Mouse (Mus musculus) ES-E14 (cell line): ENCODE results near the gene Zpbp. TPM values are rescaled to one million over a fixed set of nuclear protein-coding genes. Genes with fewer than 3 reads are reported as not detected.

Experiments used
- DNase-seq: peaks from one replicate; pipeline ENCODE4 v3.0.0-alpha.2; 2013; ENCODE audit warnings: low read depth, low spot score
- H3K27ac ChIP-seq: 2 replicates; pipeline ENCODE4 v1.5.1; 2012; ENCODE audit warnings: low read depth, mild to moderate bottlenecking, low read length, moderate library complexity, mixed read lengths; ENCODE audit not compliant: poor library complexity, insufficient read depth, severe bottlenecking
- H3K36me3 ChIP-seq: 2 replicates; pipeline ENCODE4 v1.6.1; 2012; ENCODE audit warnings: mild to moderate bottlenecking, low read length, moderate library complexity, mixed read lengths; ENCODE audit not compliant: control insufficient read depth, poor library complexity, insufficient read depth, severe bottlenecking
- H3K4me1 ChIP-seq, 2 experiments: fragments of 150-350 bp in 1 of 2; sonication (generic) in 1 of 2; 2 replicates each; pipeline ENCODE4 v1.6.1; 2012; ENCODE audit warnings: low read length in 2 of 2, mild to moderate bottlenecking in 1 of 2, mixed read lengths in 1 of 2; ENCODE audit not compliant: control insufficient read depth in 2 of 2, insufficient read depth in 2 of 2, poor library complexity in 1 of 2
- H3K4me3 ChIP-seq, 2 experiments: fragments of 150-350 bp in 1 of 2; sonication (generic) in 1 of 2; 2 replicates each; pipeline ENCODE4 v1.5.1; 2012; ENCODE audit warnings: low read length in 2 of 2, low read depth in 1 of 2, mild to moderate bottlenecking in 1 of 2, mixed read lengths in 1 of 2; ENCODE audit not compliant: insufficient read depth in 1 of 2, poor library complexity in 1 of 2, severe bottlenecking in 1 of 2
- H3K9ac ChIP-seq: 2 replicates; pipeline ENCODE4 v1.6.1; 2012; ENCODE audit warnings: low read depth, mild to moderate bottlenecking, low read length, mixed read lengths; ENCODE audit not compliant: poor library complexity, insufficient read depth, severe bottlenecking
- H3K9me3 ChIP-seq: fragments of 150-350 bp; sonication (generic); 2 replicates; pipeline ENCODE4 v1.6.1; 2012; ENCODE audit warnings: low read depth, mild to moderate bottlenecking, low read length; ENCODE audit not compliant: control insufficient read depth, insufficient read depth
- CHD2 ChIP-seq: IDR thresholded peaks from 2 replicates; pipeline ENCODE4 v1.6.1; 2014; ENCODE audit warnings: mild to moderate bottlenecking, low read depth, low read length, inconsistent platforms
- HCFC1 ChIP-seq: IDR thresholded peaks from 2 replicates; pipeline ENCODE4 v1.6.1; 2012; ENCODE audit warnings: low read length, inconsistent platforms, borderline replicate concordance; ENCODE audit not compliant: insufficient read depth
- MAFK ChIP-seq: IDR thresholded peaks from 2 replicates; pipeline ENCODE4 v1.6.1; 2014; ENCODE audit warnings: mild to moderate bottlenecking, low read depth, low read length, inconsistent platforms; ENCODE audit not compliant: insufficient read depth
- ZC3H11A ChIP-seq: IDR thresholded peaks from 2 replicates; pipeline ENCODE4 v1.6.1; 2012; ENCODE audit warnings: low read depth, mild to moderate bottlenecking, inconsistent platforms, low read length, borderline replicate concordance
- ZNF384 ChIP-seq: IDR thresholded peaks from 2 replicates; pipeline ENCODE4 v1.6.1; 2012; ENCODE audit warnings: low read depth, low read length, inconsistent platforms
- in situ Hi-C, 2 experiments: fragments of 600-800 bp; cut with MboI; formaldehyde crosslinking; loops; one replicate each; pipeline ENCODE4 v1.15.1; 2025; ENCODE audit warnings: low sequenced_read_pairs in 2 of 2, inconsistent platforms in 1 of 2; ENCODE audit not compliant: unreplicated experiment in 2 of 2
- total RNA-seq: library from RNA; depleted of rRNA; stranded (reverse); fragments of 300-350 nt; gene quantifications from 2 replicates; pipeline ENCODE4 v1.2.3, GENCODE M21; 2012

Zpbp gene
- total RNA-seq, 1 experiment = 0.22 TPM

DNA sequence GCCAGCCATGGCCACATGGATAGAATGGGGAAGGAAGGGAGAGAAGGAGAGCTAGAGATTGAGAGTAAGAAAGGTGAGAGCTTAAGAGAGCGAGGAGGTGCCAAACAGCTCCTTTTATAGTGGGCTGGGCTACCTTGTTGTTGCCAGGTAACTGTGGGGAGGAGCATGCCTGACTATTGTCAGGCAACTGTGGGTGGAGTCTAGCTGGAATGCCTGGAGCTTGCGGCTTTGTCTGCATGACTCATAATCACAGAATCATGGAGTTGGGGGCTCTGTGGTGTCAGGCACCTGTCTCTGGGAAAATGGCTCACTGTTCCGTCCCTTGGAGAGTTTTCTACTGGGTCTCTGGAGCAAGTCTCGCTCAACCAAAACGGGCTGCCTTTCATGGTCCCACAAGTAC lies 29.8 kb upstream of the Zpbp start:
- Histone ChIP-seq H3K4me3 (no peak overlapping the region), H3K36me3 (no peaks in the 10 kb centered on the region), H3K9me3 (no peaks in the 10 kb centered on the region), H3K4me1 (peaks cover 1 to 2% of the 10 kb centered on the region in 2 experiments; a peak in 1 of 4 replicates), H3K9ac (no peak overlapping the region), H3K27ac (no peak overlapping the region)
- no peak for TF ChIP-seq ZNF384
- TF ChIP-seq MAFK = no peak
- TF ChIP-seq ZC3H11A = no peak
- no peak for TF ChIP-seq HCFC1
- no peak for TF ChIP-seq CHD2
- in situ Hi-C loops = no loop called here
- DNase-seq = peak; percentile 36

DNA sequence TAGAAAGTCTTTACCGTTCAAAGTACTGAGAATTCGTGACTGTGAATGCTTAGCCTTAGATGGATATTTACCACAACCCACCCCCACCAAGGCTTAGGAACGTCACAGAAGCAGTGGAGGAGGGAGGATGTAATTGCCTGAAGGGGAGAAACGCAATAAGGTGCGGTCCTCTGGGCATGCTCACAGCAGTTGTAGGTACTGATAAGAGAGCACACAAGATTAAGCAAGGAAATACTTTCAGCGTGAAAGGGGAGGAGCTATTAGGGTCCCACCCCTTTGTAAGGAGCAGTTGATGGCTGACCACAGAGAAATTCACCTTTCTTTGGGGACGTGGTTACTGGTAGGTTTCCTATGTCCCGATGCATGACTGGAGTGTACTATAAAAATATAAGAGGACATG lies 22.2 kb upstream of the Zpbp start:
- no peak for DNase-seq
- Histone ChIP-seq H3K9me3 (no peaks in the 10 kb centered on the region), H3K4me3 (no peak overlapping the region), H3K27ac (no peak overlapping the region), H3K9ac (no peak overlapping the region), H3K36me3 (no peaks in the 10 kb centered on the region), H3K4me1 (0 out of 4 replicates have a peak, but pooled peaks cover 0 to 2% of the 10 kb centered on the region in 2 experiments)
- TF ChIP-seq MAFK = no peak
- TF ChIP-seq HCFC1 = no peak
- no peak for TF ChIP-seq ZNF384
- TF ChIP-seq CHD2 = no peak
- no peak for TF ChIP-seq ZC3H11A
- in situ Hi-C loops = no loop called here

DNA sequence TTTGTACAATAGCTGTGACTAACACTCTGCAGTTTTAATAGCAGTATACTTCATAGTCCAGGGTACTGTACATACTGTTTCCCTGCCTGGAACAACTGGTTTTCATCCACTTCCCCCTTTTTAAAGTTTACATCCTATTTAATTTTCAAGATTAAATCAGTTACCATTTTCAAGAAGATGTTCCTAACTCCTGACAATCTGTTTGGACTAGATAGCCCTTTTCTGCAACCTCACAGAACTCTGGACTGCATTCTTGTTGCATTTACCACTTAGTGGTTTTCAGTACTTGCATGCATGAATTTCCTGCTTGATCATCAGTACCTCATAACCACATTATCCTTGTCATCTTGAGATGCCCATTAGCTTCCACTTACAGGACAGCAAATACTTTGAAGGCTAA lies 6.7 kb upstream of the Zpbp start:
- Histone ChIP-seq H3K9me3 (no peaks in the 10 kb centered on the region), H3K4me3 (no peak overlapping the region), H3K36me3 (no peaks in the 10 kb centered on the region), H3K4me1 (no peaks in the 10 kb centered on the region), H3K9ac (no peak overlapping the region), H3K27ac (no peak overlapping the region)
- in situ Hi-C loops = loop anchor here in 1 of 2 experiments (25.0 kb wide), 1 partner anchor 1068 kb away; no protein-coding TSS in a partner anchor
- TF ChIP-seq CHD2 (no peak), MAFK (no peak), HCFC1 (no peak)
- DNase-seq = no peak

DNA sequence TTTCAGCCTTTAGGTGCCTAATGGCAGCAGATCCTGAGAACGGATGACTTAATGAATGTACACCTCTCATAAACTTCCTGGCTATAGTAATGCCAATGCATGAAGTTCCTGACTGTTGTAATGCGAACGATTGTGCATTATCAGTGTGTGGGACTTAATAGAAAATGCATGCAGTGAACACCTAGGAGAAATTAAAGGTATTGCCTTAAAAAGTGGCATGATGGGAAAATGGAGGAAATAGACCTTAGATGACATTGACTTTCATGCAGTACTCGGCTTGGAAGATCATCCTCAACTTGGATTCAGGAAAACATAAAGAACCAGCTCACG lies 318 bp upstream of the Zpbp start:
- in situ Hi-C loops = loop anchor here in 1 of 2 experiments (25.0 kb wide), 1 partner anchor 1075 kb away; no protein-coding TSS in a partner anchor
- peak overlapping the region; percentile 79 for H3K9ac ChIP-seq
- no peaks in the 10 kb centered on the region for H3K4me1 ChIP-seq
- TF ChIP-seq MAFK (no peak), ZC3H11A (no peak), HCFC1 (no peak), CHD2 (no peak), ZNF384 (no peak)
- DNase-seq = peak; percentile 4
- H3K9me3 ChIP-seq = no peaks in the 10 kb centered on the region
- no peak overlapping the region for H3K27ac ChIP-seq
- peak overlapping the region; percentile 68 to 78 for H3K4me3 ChIP-seq
- H3K36me3 ChIP-seq = no peaks in the 10 kb centered on the region

DNA sequence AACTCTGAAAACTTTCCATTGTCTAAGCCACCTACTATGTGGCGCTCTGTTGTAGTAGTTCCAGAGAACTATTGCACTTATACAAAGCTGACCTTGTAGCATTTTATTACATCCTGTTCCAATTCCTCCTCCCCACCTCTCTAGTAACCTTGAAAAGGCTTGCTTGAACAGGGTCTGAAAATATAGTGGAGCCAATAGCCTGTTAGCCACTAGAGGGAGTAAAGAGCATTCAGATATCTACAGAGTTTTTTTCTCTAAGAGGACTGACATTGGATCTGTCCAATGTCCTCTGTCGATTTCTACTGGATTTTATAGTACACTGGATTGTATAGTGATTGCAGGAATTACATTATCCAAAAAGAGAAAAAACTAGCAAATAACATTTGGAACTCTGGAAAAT lies 7.2 kb downstream of the Zpbp start:
- H3K9me3 ChIP-seq = no peaks in the 10 kb centered on the region
- DNase-seq = peak; percentile 35
- H3K4me1 ChIP-seq = no peaks in the 10 kb centered on the region
- no peak overlapping the region for H3K27ac ChIP-seq
- no peak overlapping the region for H3K4me3 ChIP-seq
- no peak overlapping the region for H3K9ac ChIP-seq
- H3K36me3 ChIP-seq = no peaks in the 10 kb centered on the region
- in situ Hi-C loops = loop anchor here in 1 of 2 experiments (25.0 kb wide), 1 partner anchor 1082 kb away; no protein-coding TSS in a partner anchor
- TF ChIP-seq MAFK (no peak), ZNF384 (peak; percentile 93), HCFC1 (no peak), CHD2 (no peak), ZC3H11A (no peak)
